Comparison of ENCODE assay signal across 25 mouse cellular contexts in the genomic region with DNA sequence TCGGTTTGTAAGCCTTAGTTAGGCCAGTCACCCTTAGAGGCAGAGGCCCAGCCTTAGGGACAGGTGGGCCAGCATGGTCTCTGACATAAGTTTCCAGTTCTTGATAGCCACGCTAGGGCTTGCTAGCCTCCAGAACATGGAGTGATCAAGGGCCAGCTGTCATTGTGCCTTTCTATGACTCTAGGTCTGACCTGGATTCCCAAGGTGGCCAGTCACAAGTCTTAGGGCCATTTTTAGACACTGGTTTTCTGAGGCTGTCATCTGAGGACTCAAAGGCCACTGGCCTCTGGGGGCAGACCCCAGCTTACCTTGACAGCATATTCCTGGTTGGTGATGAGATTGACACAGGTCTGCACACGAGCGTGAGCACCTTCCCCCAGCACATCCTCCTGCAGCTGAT. TPM values are rescaled to one million over a fixed set of nuclear protein-coding genes. Genes with fewer than 3 reads are reported as not detected.
DNase-seq lines count a peak whose midpoint lies in the region; ATAC-seq lines count a peak whose summit lies in the region.
"Had no signal": no experiment of that assay in that cellular context is flagged by ENCODE, and none has a peak within 500 bp of the region (broad histone marks: within the 10 kb centered on the region; RNA-seq: fewer than 3 reads in every experiment).

No protein-coding gene starts in this region.

- intact Hi-C loops in heart, postnatal 36 days (cut with DNase I) = no loop called here

- no peak overlapping the region; the same call in 1 of the 2 replicates for H3K9ac ChIP-seq in liver, embryonic 12.5 days
- no peak overlapping the region for H3K9ac ChIP-seq in liver, embryonic 11.5 days (ENCODE audit: low read depth, low read length)
- H3K9ac ChIP-seq: hindbrain, embryonic 15.5 days; intestine, embryonic 15.5 days had no signal

- no peak overlapping the region for H3K4me2 ChIP-seq in liver, embryonic 12.5 days
- no peak overlapping the region for H3K4me2 ChIP-seq in liver, embryonic 11.5 days
- H3K4me2 ChIP-seq: embryonic facial prominence, embryonic 13.5 days; forebrain, embryonic 13.5 days; heart, embryonic 13.5 days; hindbrain, embryonic 15.5 days; intestine, embryonic 15.5 days; liver, embryonic 13.5 days had no signal

- no peak overlapping the region for H3K4me3 ChIP-seq in liver, embryonic 12.5 days
- no peak overlapping the region for H3K4me3 ChIP-seq in liver, embryonic 11.5 days (ENCODE audit: low read depth, low read length)
- 0 out of 2 replicates have a peak overlapping the region, but pooled peaks have one; percentile 78 for H3K4me3 ChIP-seq in brown adipose tissue, adult 24 weeks (ENCODE audit: insufficient read depth, low read depth, low read length)
- H3K4me3 ChIP-seq: embryonic facial prominence, embryonic 13.5 days; erythroblast, embryonic 14.5 days; forebrain, embryonic 13.5 days; heart, embryonic 13.5 days; hindbrain, embryonic 15.5 days; intestine, embryonic 15.5 days; limb, embryonic 10.5 days; liver, embryonic 13.5 days had no signal

- ATAC-seq in liver, embryonic 12.5 days = no peak
- ATAC-seq in liver, embryonic 11.5 days (replicated peaks; ENCODE audit: low FRiP score) = no peak
- ATAC-seq: forebrain, embryonic 13.5 days; intestine, embryonic 15.5 days; midbrain, embryonic 16.5 days had no signal

- H3K9me3 ChIP-seq in liver, embryonic 12.5 days (replicated peaks) = no peaks in the 10 kb centered on the region
- H3K9me3 ChIP-seq in liver, embryonic 11.5 days (ENCODE audit: control insufficient read depth, low read length) = no peaks in the 10 kb centered on the region
- H3K9me3 ChIP-seq: embryonic facial prominence, embryonic 13.5 days; forebrain, embryonic 13.5 days; heart, embryonic 13.5 days; hindbrain, embryonic 15.5 days; intestine, embryonic 15.5 days; limb, embryonic 10.5 days; liver, embryonic 13.5 days had no signal

- WGBS in liver, embryonic 12.5 days (ENCODE audit: insufficient replicate concordance) = 82% methylated on average over 4 of the region's 4 CpGs
- 89% methylated on average over 4 of the region's 4 CpGs for WGBS in liver, embryonic 11.5 days

- peaks cover 63% of the 10 kb centered on the region for H3K4me1 ChIP-seq in liver, embryonic 12.5 days
- peaks cover 31% of the 10 kb centered on the region for H3K4me1 ChIP-seq in liver, embryonic 11.5 days (replicated peaks; ENCODE audit: control insufficient read depth, insufficient read depth, low read length)
- peaks cover 39% of the 10 kb centered on the region for H3K4me1 ChIP-seq in brown adipose tissue, adult 24 weeks (ENCODE audit: control insufficient read depth, insufficient read depth, insufficient read length, low read length)

- peaks cover 80% of the 10 kb centered on the region for H3K36me3 ChIP-seq in liver, embryonic 12.5 days
- H3K36me3 ChIP-seq in liver, embryonic 11.5 days (ENCODE audit: control insufficient read depth, insufficient read depth, low read length) = peaks cover 48% of the 10 kb centered on the region

- peak; percentile 94 for DNase-seq in heart, adult 11 months
- no peak for DNase-seq in heart, postnatal 36 days
- DNase-seq in liver, embryonic 11.5 days (ENCODE audit: low spot score) = no peak
- peak; percentile 21 for DNase-seq in adipocyte (ENCODE audit: low spot score)
- no peak for DNase-seq in thymus, postnatal 14 days
- DNase-seq: adrenal gland, adult 8-10 months; embryo, embryonic 11 days; heart, postnatal 4 days; kidney, adult 9 months; kidney, postnatal 14 days; liver, embryonic 13.5 days; lung, adult 2 months; lung, postnatal 14 days; retina, postnatal 1 day; right cerebral cortex, postnatal 25 days had no signal

- H3K27me3 ChIP-seq in liver, embryonic 12.5 days (replicated peaks) = no peaks in the 10 kb centered on the region
- no peaks in the 10 kb centered on the region for H3K27me3 ChIP-seq in liver, embryonic 11.5 days (replicated peaks; ENCODE audit: control insufficient read depth, insufficient read depth, low read length)
- H3K27me3 ChIP-seq: embryonic facial prominence, embryonic 13.5 days; forebrain, embryonic 13.5 days; heart, embryonic 13.5 days; hindbrain, embryonic 15.5 days; intestine, embryonic 15.5 days; liver, embryonic 13.5 days had no signal

- peak overlapping the region; percentile 24; the same call in 1 of the 2 replicates for H3K27ac ChIP-seq in liver, embryonic 12.5 days
- no peak overlapping the region for H3K27ac ChIP-seq in liver, embryonic 11.5 days (ENCODE audit: low read depth, low read length)
- H3K27ac ChIP-seq in brown adipose tissue, adult 24 weeks (replicated peaks; ENCODE audit: low read depth, low read length) = peak overlapping the region; percentile 32
- H3K27ac ChIP-seq: embryonic facial prominence, embryonic 13.5 days; forebrain, embryonic 13.5 days; heart, embryonic 13.5 days; hindbrain, embryonic 15.5 days; intestine, embryonic 15.5 days; limb, embryonic 10.5 days had no signal

RNA-seq across cellular contexts. Expression of a gene that starts 6.7 kb away (rescaled TPM):
- 100 to 1,000 TPM; 223 to 233 TPM for total RNA-seq in heart, postnatal 36 days (2021)
- polyA plus RNA-seq in liver, embryonic 12.5 days (2016; fragmentation: Nextera tagmentation; extraction: Ambion mirVana) = 124 and 125 TPM in 2 replicates
- polyA plus RNA-seq in liver, embryonic 11.5 days (2014; fragmentation: Nextera tagmentation; extraction: Ambion mirVana) = 124 and 128 TPM in 2 replicates
- polyA plus RNA-seq in brown adipose tissue, adult 24 weeks (2012; ENCODE audit: insufficient read depth, insufficient read length, missing spikeins) = 313 and 519 TPM in 2 replicates

RNA-seq across cellular contexts. Expression of a gene that starts 14.4 kb away (rescaled TPM):
- total RNA-seq in heart, postnatal 36 days (2021) = 10 to 100 TPM; 45.5 to 46.8 TPM
- polyA plus RNA-seq in liver, embryonic 12.5 days (2016; fragmentation: Nextera tagmentation; extraction: Ambion mirVana) = 26.0 and 27.3 TPM in 2 replicates
- polyA plus RNA-seq in liver, embryonic 11.5 days (2014; fragmentation: Nextera tagmentation; extraction: Ambion mirVana) = 38.0 and 38.4 TPM in 2 replicates
- 20.6 and 33.9 TPM in 2 replicates for polyA plus RNA-seq in brown adipose tissue, adult 24 weeks (2012; ENCODE audit: insufficient read depth, insufficient read length, missing spikeins)

RNA-seq across cellular contexts. Expression of a gene that starts 30.5 kb away (rescaled TPM):
- total RNA-seq in heart, postnatal 36 days (2021) = 1 to 10 TPM; 5.3 to 6.7 TPM
- 43.9 and 45.3 TPM in 2 replicates for polyA plus RNA-seq in liver, embryonic 12.5 days (2016; fragmentation: Nextera tagmentation; extraction: Ambion mirVana)
- polyA plus RNA-seq in liver, embryonic 11.5 days (2014; fragmentation: Nextera tagmentation; extraction: Ambion mirVana) = 56.7 and 57.3 TPM in 2 replicates
- 5.2 and 12.0 TPM in 2 replicates for polyA plus RNA-seq in brown adipose tissue, adult 24 weeks (2012; ENCODE audit: insufficient read depth, insufficient read length, missing spikeins)

RNA-seq across cellular contexts. Expression of a gene that starts 30.7 kb away (rescaled TPM):
- 1 to 10 TPM; 2.5 to 2.9 TPM for total RNA-seq in heart, postnatal 36 days (2021)
- polyA plus RNA-seq in liver, embryonic 12.5 days (2016; fragmentation: Nextera tagmentation; extraction: Ambion mirVana) = 10.1 and 10.6 TPM in 2 replicates
- polyA plus RNA-seq in liver, embryonic 11.5 days (2014; fragmentation: Nextera tagmentation; extraction: Ambion mirVana) = 5.7 and 6.8 TPM in 2 replicates
- 2.5 and 5.0 TPM in 2 replicates for polyA plus RNA-seq in brown adipose tissue, adult 24 weeks (2012; ENCODE audit: insufficient read depth, insufficient read length, missing spikeins)

RNA-seq across cellular contexts. Expression of a gene that starts 48.6 kb away (rescaled TPM):
- 100 to 1,000 TPM; 111 to 119 TPM for total RNA-seq in heart, postnatal 36 days (2021)
- 106 TPM in 2 replicates for polyA plus RNA-seq in liver, embryonic 12.5 days (2016; fragmentation: Nextera tagmentation; extraction: Ambion mirVana)
- polyA plus RNA-seq in liver, embryonic 11.5 days (2014; fragmentation: Nextera tagmentation; extraction: Ambion mirVana) = 92.3 and 96.1 TPM in 2 replicates
- polyA plus RNA-seq in brown adipose tissue, adult 24 weeks (2012; ENCODE audit: insufficient read depth, insufficient read length, missing spikeins) = 50.9 and 67.7 TPM in 2 replicates

Comparison
In these comparisons a context has a peak if more than half of its experiments do, and no peak if none do; other contexts are left out.
1. DNase-seq: peak in heart, adult 11 months (single experiment) and adipocyte (single experiment); none in heart, postnatal 36 days (0 of 2), liver, embryonic 11.5 days (single experiment) and thymus, postnatal 14 days (single experiment).